Mouse (Mus musculus) Muller cell, postnatal 12 days (primary cell): Measurements from ENCODE around the gene Igf2r.

Experiments used
- DNase-seq: peaks from one replicate; pipeline ENCODE4 v3.0.0-alpha.2; 2015; ENCODE audit errors: inconsistent ontology term

Igf2r gene

GRCm38 (mm10) chr17:12782861-12783847 is 13.7 kb upstream of the Igf2r start:
- peak; percentile 79 for DNase-seq

- DNase-seq: peak; percentile 38
These were observed 11.6 kb upstream of the Igf2r start for GRCm38 (mm10) chr17:12781101-12781500.

GRCm38 (mm10) chr17:12780125-12780524 is 10.7 kb upstream of the Igf2r start:
- DNase-seq: no peak

- no peak for DNase-seq
These were observed 10.0 kb upstream of the Igf2r start for GRCm38 (mm10) chr17:12779442-12779841.

- DNase-seq: no peak
These were observed 4.5 kb upstream of the Igf2r start for GRCm38 (mm10) chr17:12773956-12774355.

GRCm38 (mm10) chr17:12770500-12770899 is 1.0 kb upstream of the Igf2r start:
- DNase-seq: no peak

GRCm38 (mm10) chr17:12768415-12769379 is 767 bp downstream of the Igf2r start:
- peak; percentile 36 for DNase-seq

GRCm38 (mm10) chr17:12767294-12767852 is 2.1 kb downstream of the Igf2r start:
- no peak for DNase-seq

- no peak for DNase-seq
These were observed 6.1 kb downstream of the Igf2r start for GRCm38 (mm10) chr17:12763412-12763811.

- DNase-seq: peak; percentile 36
These were observed 8.9 kb downstream of the Igf2r start for GRCm38 (mm10) chr17:12760355-12761146.

- no peak for DNase-seq
These were observed 9.8 kb downstream of the Igf2r start for GRCm38 (mm10) chr17:12759646-12760074.

GRCm38 (mm10) chr17:12758701-12759455 is 10.6 kb downstream of the Igf2r start:
- DNase-seq: no peak

- DNase-seq: peak; percentile 86
These were observed 11.5 kb downstream of the Igf2r start for GRCm38 (mm10) chr17:12757990-12758389.

- no peak for DNase-seq
These were observed 12.3 kb downstream of the Igf2r start for GRCm38 (mm10) chr17:12757161-12757560.

- no peak for DNase-seq
These were observed 13.5 kb downstream of the Igf2r start for GRCm38 (mm10) chr17:12755951-12756350.

GRCm38 (mm10) chr17:12755146-12755545 is 14.3 kb downstream of the Igf2r start:
- no peak for DNase-seq

GRCm38 (mm10) chr17:12754243-12755007 is 15.0 kb downstream of the Igf2r start:
- no peak for DNase-seq

- DNase-seq: no peak
These were observed 16.4 kb downstream of the Igf2r start for GRCm38 (mm10) chr17:12753050-12753449.

- DNase-seq: no peak
These were observed 17.8 kb downstream of the Igf2r start for GRCm38 (mm10) chr17:12751641-12752040.
